Mouse (Mus musculus) granulocyte monocyte progenitor cell, adult 5-6 weeks (primary cell): ENCODE results near the gene Fgl2. TPM values are rescaled to one million over a fixed set of nuclear protein-coding genes. Genes with fewer than 3 reads are reported as not detected.
"Not testable (repeated sequence)": the region's sequence is repeated elsewhere in the genome, so short reads cannot be mapped to it uniquely, and the experiment has no call there.

Source experiments
- ATAC-seq: replicated peaks from 2 replicates; pipeline ENCODE4 v1.8.0; 2016; ENCODE audit warnings: mild to moderate bottlenecking, moderate TSS enrichment, inconsistent platforms; ENCODE audit not compliant: poor library complexity, severe bottlenecking
- total RNA-seq, 2 experiments: library from RNA; stranded (forward) in 1 of 2; stranded (reverse) in 1 of 2; fragments of 200-712, 200-1000 nt in 1 of 2; fragments of >200 nt in 1 of 2; fragmentation: Nextera tagmentation in 1 of 2; gene quantifications; 2 replicates each; pipeline ENCODE4 v1.2.3; 2014 to 2017

Fgl2 gene
- total RNA-seq (2014; fragmentation: Nextera tagmentation) = 37.5 and 40.3 TPM in 2 replicates
- 85.1 and 89.7 TPM in 2 replicates for total RNA-seq (2017)

DNA sequence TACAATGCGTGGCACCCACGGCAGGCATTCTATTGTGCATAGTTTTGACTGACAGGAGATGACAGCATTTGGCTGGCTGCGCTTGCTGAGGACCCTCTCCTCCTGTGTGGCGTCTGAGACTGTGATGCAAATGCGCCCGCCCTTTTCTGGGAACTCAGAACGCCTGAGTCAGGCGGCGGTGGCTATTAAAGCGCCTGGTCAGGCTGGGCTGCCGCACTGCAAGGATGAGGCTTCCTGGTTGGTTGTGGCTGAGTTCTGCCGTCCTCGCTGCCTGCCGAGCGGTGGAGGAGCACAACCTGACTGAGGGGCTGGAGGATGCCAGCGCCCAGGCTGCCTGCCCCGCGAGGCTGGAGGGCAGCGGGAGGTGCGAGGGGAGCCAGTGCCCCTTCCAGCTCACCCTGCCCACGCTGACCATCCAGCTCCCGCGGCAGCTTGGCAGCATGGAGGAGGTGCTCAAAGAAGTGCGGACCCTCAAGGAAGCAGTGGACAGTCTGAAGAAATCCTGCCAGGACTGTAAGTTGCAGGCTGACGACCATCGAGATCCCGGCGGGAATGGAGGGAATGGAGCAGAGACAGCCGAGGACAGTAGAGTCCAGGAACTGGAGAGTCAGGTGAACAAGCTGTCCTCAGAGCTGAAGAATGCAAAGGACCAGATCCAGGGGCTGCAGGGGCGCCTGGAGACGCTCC lies at the start of gene Fgl2:
Gene Fgl2, plus strand, starts transcription at position 150 of the 687 bp plus-strand sequence.
- peak; percentile 94 for ATAC-seq

DNA sequence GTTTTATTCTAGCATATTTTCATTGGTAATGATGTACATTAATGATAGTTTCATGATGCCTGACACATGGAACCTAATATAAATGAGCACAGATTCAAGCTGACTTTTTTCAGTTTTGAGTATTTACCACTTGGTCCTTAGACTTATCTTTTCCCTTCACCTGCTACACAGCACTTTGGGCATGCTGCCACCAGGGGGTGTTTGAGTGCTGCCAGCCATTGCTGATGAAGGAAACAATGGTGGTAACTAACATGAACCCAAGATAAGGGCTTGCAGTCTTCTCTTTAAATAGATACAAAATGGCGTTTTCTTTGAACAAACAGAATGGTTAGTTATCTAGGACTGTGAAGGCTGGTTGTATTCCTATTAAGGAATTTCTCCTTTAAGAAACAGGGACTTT lies 45.9 kb upstream of the Fgl2 start:
- ATAC-seq = peak; percentile 83

- no peak for ATAC-seq
Measured at GRCm38 (mm10) chr5:21328560-21328959, 43.9 kb upstream of the Fgl2 start.

GRCm38 (mm10) chr5:21329672-21330665 lies 42.5 kb upstream of the Fgl2 start:
- ATAC-seq = peak; percentile 42

DNA sequence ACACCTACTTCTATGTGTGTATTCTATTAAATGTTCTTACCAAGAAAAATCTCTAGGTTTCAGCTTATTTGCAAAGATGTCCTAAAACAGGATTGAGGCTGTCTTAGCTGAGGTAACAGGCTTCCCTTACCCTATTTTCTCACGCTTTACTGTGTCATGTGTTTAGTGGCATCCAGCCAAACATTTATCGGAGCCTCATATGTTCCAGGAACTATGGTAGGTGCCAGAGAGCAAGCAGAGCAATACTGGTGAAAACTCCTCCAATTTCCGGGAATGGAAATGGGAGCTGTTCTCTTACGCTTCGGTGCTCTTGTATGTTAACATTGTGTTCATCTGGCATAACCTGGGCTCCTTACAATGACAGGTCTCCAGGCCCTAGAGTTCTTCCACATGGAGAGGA lies 40.8 kb upstream of the Fgl2 start:
- peak; percentile 24 for ATAC-seq

DNA sequence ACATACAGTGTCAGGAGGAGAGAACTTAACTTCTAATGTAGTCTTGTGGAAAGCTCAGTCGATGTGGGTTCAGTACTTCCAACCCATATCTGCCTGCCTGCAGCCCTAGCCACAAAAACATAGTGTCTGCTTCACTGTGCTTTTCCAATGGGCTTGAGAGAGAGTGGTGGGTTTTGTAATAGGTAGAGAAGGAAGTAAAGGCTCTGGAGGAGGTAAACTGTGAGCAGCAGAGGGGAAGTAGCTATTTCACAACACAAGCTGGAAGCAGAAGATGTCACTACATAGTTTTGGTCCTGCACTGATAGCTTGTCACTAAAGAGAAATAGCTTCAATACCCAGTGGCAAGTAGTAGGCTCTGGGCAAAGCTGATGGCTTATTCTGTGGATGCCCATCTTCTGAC lies 40.3 kb upstream of the Fgl2 start:
- ATAC-seq = peak; percentile 96

- ATAC-seq = not testable (repeated sequence)
Measured at GRCm38 (mm10) chr5:21342265-21342664, 30.2 kb upstream of the Fgl2 start.

- ATAC-seq = 0 out of 2 replicates have a peak, but pooled peaks have one; percentile 14
Measured at GRCm38 (mm10) chr5:21348366-21348765, 24.1 kb upstream of the Fgl2 start.

GRCm38 (mm10) chr5:21351678-21352077 lies 20.8 kb upstream of the Fgl2 start:
- peak; percentile 66 for ATAC-seq

GRCm38 (mm10) chr5:21358648-21359047 lies 13.8 kb upstream of the Fgl2 start:
- ATAC-seq = no peak

DNA sequence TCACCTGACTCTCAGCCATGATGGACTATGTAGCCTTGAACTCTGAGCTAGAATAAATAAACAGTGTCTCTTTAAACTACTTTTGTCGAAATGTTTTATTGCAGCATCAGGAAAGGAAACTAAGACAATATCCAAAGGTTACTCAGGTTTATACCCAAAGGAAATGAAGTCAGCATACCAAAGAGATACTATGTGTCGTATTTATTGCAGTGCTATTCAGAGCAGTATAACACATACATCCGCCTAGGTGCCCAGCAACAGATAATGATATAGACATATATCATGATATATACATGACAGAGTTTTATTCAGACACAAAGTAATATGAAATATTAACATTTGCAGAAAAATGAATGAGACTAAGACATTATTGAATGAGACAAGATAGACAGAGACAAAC lies 9.1 kb upstream of the Fgl2 start:
- no peak for ATAC-seq

- peak; percentile 75 for ATAC-seq
Measured at GRCm38 (mm10) chr5:21366338-21367053, 5.9 kb upstream of the Fgl2 start.

DNA sequence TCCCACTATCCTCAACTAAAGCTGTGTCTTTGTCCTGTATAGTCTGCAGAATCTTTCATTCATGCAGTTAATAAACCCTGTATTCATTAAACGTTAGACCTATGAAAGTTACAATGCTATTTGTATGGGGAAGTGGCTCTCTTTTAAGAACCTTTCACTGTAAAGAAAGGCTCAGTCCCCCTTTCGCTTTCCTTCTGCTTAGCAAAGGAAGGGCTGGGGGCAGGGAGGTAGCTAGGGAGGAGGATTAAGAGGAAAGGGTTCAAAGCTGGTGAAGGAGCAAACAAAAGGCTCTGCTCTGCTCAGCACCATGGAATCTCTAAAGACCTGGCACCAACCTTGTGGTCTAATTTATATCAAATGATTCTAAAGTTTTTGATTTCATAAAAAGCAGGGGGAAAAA lies 4.9 kb upstream of the Fgl2 start:
- ATAC-seq = peak; percentile 57

DNA sequence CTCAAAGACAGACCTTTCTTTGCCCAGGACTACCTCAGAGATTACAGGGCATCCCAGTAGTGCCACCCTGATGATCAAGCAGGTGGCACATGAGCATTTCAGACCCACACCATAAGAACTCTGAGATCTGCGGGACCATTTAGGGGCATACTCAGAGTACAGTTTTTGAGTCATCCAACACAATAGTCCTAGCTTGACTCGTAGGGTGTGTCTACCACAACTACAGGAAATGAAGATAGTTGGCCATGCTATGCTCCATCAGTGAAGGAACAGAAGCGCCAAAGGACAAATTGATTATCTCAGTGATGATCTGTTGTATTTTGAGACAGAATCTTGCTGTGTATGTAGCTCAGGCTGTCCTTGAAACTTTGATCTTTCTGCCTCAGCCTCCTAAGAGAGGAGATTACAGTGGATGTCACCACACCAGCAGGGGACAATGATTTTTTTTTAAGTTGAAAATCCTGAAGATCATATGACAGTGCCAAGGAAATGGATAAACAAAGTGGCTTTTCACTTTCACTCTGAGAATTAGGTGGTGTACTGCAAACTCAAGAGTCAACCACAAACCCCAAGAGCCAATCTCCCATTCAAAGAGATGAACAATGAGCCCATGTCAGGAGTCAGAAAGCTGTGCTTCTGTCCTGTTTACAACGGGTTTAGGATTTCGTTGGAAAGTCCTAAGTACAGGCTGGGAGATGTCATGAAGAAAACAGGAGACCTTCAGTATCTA lies 2.1 kb upstream of the Fgl2 start:
- ATAC-seq = no peak

GRCm38 (mm10) chr5:21371920-21372319 lies 522 bp upstream of the Fgl2 start:
- 0 out of 2 replicates have a peak, but pooled peaks have one; percentile 16 for ATAC-seq

DNA sequence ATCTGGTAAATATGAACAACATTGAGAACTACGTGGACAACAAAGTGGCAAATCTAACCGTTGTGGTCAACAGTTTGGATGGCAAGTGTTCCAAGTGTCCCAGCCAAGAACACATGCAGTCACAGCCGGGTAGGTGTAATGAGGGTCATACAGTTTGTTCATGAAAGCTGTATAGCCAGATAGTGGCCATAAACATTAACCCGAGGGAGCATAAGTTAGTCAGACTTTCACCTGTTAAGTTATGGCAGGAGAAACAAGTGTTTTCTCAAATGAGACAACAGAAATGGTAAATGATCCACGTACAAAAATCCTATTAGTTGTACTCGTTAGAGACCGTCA lies 707 bp downstream of the Fgl2 start:
- no peak for ATAC-seq

DNA sequence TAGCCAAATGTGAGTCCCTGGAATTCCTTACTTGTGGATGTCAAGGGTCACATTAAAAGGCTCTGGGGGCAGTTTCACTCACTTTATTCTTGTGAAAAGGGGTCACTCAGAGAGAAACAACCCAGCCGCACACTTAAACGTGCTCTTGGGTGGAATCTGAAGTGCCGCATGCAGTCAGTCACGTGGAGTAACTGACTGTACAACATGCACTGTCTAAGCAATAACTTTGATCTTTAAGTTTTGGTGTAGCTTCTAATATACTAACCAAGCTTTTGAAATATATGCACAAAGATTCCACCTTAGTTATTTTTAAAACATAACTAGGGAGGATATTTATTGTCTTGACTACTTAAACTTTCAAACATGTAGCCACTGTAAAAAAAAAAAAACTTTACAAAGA lies 4.5 kb downstream of the Fgl2 start:
- no peak for ATAC-seq

GRCm38 (mm10) chr5:21378397-21378796 lies 6.0 kb downstream of the Fgl2 start:
- ATAC-seq = no peak

DNA sequence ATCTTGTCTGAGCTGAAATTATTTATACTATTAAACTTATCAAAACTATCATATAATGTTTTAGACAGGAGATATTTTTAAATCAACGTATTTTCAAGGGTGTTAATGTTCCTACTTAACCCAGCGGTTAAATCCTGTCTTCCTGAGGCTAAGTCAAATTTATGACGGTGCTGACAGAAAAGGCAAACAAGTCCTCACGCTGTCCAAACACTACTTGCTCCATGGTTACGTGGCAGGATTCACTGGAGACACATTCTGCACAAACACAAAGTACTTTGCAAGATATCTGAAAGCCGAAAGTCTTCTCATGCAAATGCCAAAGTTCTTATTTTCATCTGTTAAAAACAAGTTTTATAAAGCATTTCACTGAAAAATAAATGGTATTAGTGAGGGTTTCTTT lies 9.5 kb downstream of the Fgl2 start:
- ATAC-seq = no peak

- ATAC-seq = no peak
Measured at GRCm38 (mm10) chr5:21382678-21383077, 10.2 kb downstream of the Fgl2 start.
